Mouse (Mus musculus): Measurements from ENCODE around the gene Cdip1. TPM values are rescaled to one million over a fixed set of nuclear protein-coding genes. Genes with fewer than 3 reads are reported as not detected.

Cdip1 gene
- polyA plus RNA-seq, 1 experiment from 2014 or later: 97.1 TPM

DNA sequence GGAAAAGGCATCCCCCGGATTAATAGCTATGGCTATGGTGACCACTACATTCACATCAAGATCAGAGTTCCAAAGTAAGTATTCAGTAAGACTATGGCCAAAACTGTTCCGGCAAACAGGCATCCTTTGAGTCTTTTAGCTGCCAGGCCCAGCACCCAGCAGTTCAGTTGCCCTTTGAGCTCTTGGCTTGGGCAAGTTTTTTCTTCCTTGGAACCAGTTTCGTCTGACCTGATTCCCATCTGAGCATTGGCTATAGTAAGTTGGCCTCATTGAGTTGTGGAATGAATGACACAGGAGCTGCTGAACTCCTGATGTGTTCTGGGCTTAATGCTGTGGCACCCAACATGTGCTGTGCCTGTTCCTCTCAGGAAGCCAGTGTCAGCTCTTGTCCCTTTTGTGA, 88.9 kb downstream of the Cdip1 start:
- Histone ChIP-seq H3K27me3 (no peaks in the 10 kb centered on the region), H3K36me3 (replicated peaks) (peaks cover 90% of the 10 kb centered on the region), H3K27ac (no peak overlapping the region), H3K4me2 (no peak overlapping the region), H3K9me3 (no peaks in the 10 kb centered on the region), H3K4me1 (no peaks in the 10 kb centered on the region), H3K4me3 (replicated peaks) (no peak overlapping the region), H3K9ac (no peak overlapping the region)
- no peak for ATAC-seq (ENCODE audit: low FRiP score)
- 93% methylated on average over 3 of the region's 3 CpGs for WGBS

Other genes starting within 250 kb of the Cdip1 start
- gene Srl, start 248.5 kb downstream of the Cdip1 start, polyA plus RNA-seq (2016; fragmentation: Nextera tagmentation; extraction: Ambion mirVana): 27.6 and 30.7 TPM in 2 replicates
- 20.9 and 22.6 TPM in 2 replicates for gene Tfap4, start 230.4 kb downstream of the Cdip1 start, polyA plus RNA-seq (2016; fragmentation: Nextera tagmentation; extraction: Ambion mirVana)
- 22.0 and 26.6 TPM in 2 replicates for gene Glis2, start 195.6 kb downstream of the Cdip1 start, polyA plus RNA-seq (2016; fragmentation: Nextera tagmentation; extraction: Ambion mirVana)
- 114 TPM in 2 replicates for gene Pam16, start 165.3 kb downstream of the Cdip1 start, polyA plus RNA-seq (2016; fragmentation: Nextera tagmentation; extraction: Ambion mirVana)
- gene Vasn, start 150.4 kb downstream of the Cdip1 start, polyA plus RNA-seq (2016; fragmentation: Nextera tagmentation; extraction: Ambion mirVana): 5.2 and 6.8 TPM in 2 replicates
- 51.4 and 58.0 TPM in 2 replicates for gene Dnaja3, start 150.3 kb downstream of the Cdip1 start, polyA plus RNA-seq (2016; fragmentation: Nextera tagmentation; extraction: Ambion mirVana)
- 13.5 and 18.5 TPM in 2 replicates for gene Coro7, start 110.5 kb downstream of the Cdip1 start, polyA plus RNA-seq (2016; fragmentation: Nextera tagmentation; extraction: Ambion mirVana)
- gene Nmral1, start 70.9 kb downstream of the Cdip1 start, polyA plus RNA-seq (2016; fragmentation: Nextera tagmentation; extraction: Ambion mirVana): 167 and 170 TPM in 2 replicates
- 70.7 and 73.5 TPM in 2 replicates for gene Hmox2, start 63.9 kb downstream of the Cdip1 start, polyA plus RNA-seq (2016; fragmentation: Nextera tagmentation; extraction: Ambion mirVana)
- 0.44 and 0.54 TPM in 2 replicates for gene 4930562C15Rik, start 45.1 kb upstream of the Cdip1 start, polyA plus RNA-seq (2016; fragmentation: Nextera tagmentation; extraction: Ambion mirVana)
- 23.8 and 27.2 TPM in 2 replicates for gene Ubald1, start 90.0 kb upstream of the Cdip1 start, polyA plus RNA-seq (2016; fragmentation: Nextera tagmentation; extraction: Ambion mirVana)
- 80.2 and 85.1 TPM in 2 replicates for gene Mgrn1, start 96.0 kb upstream of the Cdip1 start, polyA plus RNA-seq (2016; fragmentation: Nextera tagmentation; extraction: Ambion mirVana)
- 124 and 125 TPM in 2 replicates for gene Nudt16l1, start 148.5 kb upstream of the Cdip1 start, polyA plus RNA-seq (2016; fragmentation: Nextera tagmentation; extraction: Ambion mirVana)
- gene Anks3, start 173.9 kb upstream of the Cdip1 start, polyA plus RNA-seq (2016; fragmentation: Nextera tagmentation; extraction: Ambion mirVana): 53.3 and 58.4 TPM in 2 replicates
- not detected in 2 replicates for gene Sept12, start 207.6 kb upstream of the Cdip1 start, polyA plus RNA-seq (2016; fragmentation: Nextera tagmentation; extraction: Ambion mirVana)
- 1.8 and 2.4 TPM in 2 replicates for gene Smim22, start 217.0 kb upstream of the Cdip1 start, polyA plus RNA-seq (2016; fragmentation: Nextera tagmentation; extraction: Ambion mirVana)
- gene Rogdi, start 223.3 kb upstream of the Cdip1 start, polyA plus RNA-seq (2016; fragmentation: Nextera tagmentation; extraction: Ambion mirVana): 80.2 and 83.5 TPM in 2 replicates